Mouse (Mus musculus): Measurements from ENCODE around the gene Ccnb1.
A peak's percentile ranks its signal among the peaks of the same experiment; 100 is the strongest.
"Not testable (repeated sequence)": the region's sequence is repeated elsewhere in the genome, so short reads cannot be mapped to it uniquely, and the experiment has no call there.

The Ccnb1 gene

DNA sequence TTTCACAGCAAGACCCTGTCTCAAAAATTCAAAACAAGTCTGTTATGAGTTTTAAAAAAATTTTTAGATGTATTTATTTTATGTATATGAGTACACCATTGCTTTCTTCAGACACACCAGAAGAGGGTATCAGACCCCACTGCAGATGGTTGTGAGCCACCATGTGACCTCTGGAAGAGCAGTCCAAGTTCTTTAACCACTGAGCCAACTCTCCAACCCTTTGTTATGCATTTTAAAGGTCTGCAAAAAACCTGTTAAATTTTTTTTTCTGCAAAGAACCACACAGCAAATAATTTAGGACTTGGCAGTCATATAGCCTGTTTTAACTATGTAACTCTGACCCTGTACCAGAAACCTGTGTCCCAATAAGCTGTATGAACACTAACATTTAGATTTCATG, 11.7 kb downstream of the Ccnb1 start:
- no peak for DNase-seq (ENCODE audit: low spot score)

DNA sequence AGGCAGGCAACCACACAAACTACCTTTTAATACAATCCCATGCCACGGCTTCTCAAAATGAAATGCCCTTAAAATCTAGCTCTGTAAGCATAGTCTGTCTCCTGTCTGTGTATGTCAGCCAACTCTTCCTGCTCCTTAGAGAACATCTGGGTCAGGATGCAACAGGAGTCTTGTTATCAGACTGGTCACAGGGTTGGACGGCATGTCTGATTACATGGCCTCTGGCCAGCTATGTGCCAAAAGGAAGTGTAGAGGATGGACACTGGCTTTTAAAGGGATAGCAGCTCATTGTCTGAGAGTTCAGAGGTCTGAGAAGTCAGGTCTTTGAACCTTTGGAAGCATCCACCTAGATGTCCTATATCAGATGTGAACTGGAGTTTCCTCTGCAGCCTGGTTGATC, 31.0 kb downstream of the Ccnb1 start:
- no peak for DNase-seq (ENCODE audit: low spot score)

DNA sequence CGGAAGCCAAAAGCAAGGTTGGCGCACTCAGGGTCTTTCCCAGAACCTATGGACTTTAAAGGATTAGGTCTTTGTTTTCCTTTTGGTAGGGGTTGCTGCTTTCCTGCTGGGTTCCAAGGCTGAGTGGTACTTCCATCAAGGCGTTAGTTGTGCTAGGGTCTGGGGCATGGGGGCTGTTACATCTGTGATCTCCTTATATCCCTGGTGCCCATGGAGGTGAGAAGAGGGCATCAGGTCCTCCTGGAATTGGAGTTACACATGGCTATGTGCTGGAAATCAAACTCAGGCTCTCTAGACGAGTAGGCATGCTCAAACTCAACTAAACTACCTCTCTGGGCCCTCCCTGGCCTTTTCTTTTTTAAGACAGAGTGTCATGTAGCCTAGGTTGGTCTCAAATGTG, 32.2 kb downstream of the Ccnb1 start:
- no peak for DNase-seq (ENCODE audit: low spot score)

DNA sequence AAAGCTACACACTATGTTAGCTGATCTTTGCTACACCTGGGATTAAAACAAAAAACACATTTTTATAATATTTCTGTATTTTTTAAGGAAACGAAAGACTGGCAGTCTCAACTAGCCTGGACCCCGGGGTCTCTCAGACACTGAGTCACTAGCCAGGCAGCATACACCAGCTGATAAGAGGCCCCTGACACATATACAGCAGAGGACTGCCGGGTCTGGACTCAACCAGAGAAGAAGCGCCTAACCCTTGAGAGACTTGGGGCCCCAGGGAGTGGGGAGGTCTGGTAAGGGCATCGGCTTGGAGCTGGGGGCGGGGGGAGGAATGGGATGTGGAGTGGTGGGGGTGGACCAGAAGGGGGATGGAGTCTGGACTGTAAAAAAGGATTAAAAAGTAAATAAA, 33.4 kb downstream of the Ccnb1 start:
- DNase-seq (ENCODE audit: low spot score), result no peak

- DNase-seq (ENCODE audit: low spot score), result no peak
These were observed 33.8 kb downstream of the Ccnb1 start for GRCm38 (mm10) chr13:100752529-100752928.

- DNase-seq (ENCODE audit: low spot score), result no peak
These were observed 35.0 kb downstream of the Ccnb1 start for GRCm38 (mm10) chr13:100751402-100751801.

- DNase-seq (ENCODE audit: low spot score), result no peak
These were observed 35.6 kb downstream of the Ccnb1 start for GRCm38 (mm10) chr13:100750799-100751198.

GRCm38 (mm10) chr13:100748638-100749037, 37.7 kb downstream of the Ccnb1 start:
- no peak for DNase-seq (ENCODE audit: low spot score)

- no peak for DNase-seq (ENCODE audit: low spot score)
These were observed 40.3 kb downstream of the Ccnb1 start for GRCm38 (mm10) chr13:100746090-100746489.

DNA sequence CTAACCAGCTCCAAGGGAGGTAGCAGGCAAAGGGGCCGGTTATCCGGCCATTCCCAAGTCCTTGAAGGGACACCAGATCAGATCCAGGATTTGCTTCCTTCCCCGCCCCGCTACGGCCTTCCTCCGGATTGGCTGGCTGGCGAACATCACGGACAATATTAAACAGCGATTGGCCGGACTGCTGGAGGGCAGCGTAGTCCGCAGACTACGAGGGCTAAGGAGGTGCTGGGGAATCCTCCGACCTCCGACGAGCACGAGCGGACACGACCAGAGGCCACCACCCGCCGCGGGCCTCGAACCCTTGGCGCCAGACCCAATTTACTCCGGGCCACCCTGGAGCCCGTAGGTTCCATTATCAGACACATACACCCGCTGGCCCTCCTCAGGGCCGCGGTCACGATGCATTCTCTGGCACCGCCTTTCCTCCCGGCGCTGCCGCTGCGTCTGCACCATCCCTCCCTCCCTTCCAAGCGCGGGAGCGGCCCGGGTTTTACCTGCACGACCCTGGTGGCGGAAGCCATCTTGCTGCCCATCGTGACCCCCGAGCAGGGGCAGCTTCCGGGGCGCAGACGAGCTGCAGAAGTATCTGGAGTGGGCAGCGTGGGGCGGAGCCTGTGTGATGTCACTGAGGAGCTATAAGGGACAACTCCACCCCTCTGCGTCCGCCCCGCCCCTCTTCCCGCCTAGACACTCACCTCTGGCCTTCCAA, 42.2 kb downstream of the Ccnb1 start, which contains the start of gene Mrps36:
Gene Mrps36 (minus strand): TSS at position 624 of the 709 bp plus-strand sequence.
- DNase-seq (ENCODE audit: low spot score), result peak; percentile 96

- DNase-seq (ENCODE audit: low spot score), result no peak
These were observed 42.9 kb downstream of the Ccnb1 start for GRCm38 (mm10) chr13:100743346-100744035.

- no peak for DNase-seq (ENCODE audit: low spot score)
These were observed 43.5 kb downstream of the Ccnb1 start for GRCm38 (mm10) chr13:100742831-100743230.

- no peak for DNase-seq (ENCODE audit: low spot score)
These were observed 53.6 kb downstream of the Ccnb1 start for GRCm38 (mm10) chr13:100732756-100733155.

DNA sequence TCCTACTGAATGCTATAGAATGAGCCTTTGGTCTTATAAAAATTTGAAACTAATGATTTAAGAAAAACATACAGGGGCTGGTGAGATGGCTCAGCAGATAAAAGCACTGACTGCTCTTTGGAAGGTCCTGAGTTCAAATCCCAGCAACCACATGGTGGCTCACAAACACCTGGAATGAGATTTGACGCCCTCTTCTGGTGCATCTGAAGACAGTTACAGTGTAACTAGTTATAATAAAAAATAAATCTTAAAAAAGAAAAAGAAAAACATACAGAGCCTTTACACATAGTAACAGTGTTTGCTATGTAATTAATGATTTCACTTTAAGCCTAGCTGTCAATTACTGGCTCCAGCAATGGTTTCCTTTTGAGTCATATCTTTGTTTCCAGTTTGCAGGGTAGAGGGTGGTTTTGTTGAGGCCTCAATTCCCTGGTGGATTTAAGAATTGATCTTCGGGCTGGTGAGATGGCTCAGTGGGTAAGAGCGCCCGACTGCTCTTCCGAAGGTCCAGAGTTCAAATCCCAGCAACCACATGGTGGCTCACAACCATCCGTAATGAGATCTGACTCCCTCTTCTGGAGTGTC, 54.8 kb downstream of the Ccnb1 start:
- not testable (repeated sequence) for DNase-seq (ENCODE audit: low spot score)

DNA sequence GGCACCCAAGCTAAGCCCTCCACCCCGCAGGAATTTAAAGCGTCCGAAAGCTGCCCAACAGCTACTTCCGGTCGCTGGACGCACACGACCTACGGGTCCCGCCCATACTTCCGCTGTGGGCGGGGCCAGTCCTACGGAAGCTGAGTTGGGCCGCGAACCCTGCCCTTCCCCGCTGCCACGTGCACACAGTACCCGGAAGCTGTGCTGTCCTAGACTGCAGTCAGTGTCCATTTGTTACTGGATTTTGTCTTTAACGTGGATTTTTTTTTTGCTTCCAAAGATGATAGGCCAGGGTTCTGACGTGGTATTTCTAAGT, 55.6 kb downstream of the Ccnb1 start, which contains the start of gene Cdk7:
Gene Cdk7 (minus strand): TSS at position 79 of the 316 bp plus-strand sequence.
- DNase-seq (ENCODE audit: low spot score), result peak; percentile 92

GRCm38 (mm10) chr13:100730153-100730860, 56.1 kb downstream of the Ccnb1 start:
- DNase-seq (ENCODE audit: low spot score), result no peak
